ENCODE assay signal across 8 mouse cellular contexts in genomic region chr3:135438531-135438912, GRCm38 (mm10). TPM values are rescaled to one million over a fixed set of nuclear protein-coding genes. Genes with fewer than 3 reads are reported as not detected.
DNase-seq lines count a peak whose midpoint lies in the region; ATAC-seq and TF ChIP-seq lines count a peak whose summit lies in the region.

No protein-coding gene starts in this region.

- H3K27ac ChIP-seq in hindbrain, embryonic 15.5 days (replicated peaks): peak overlapping the region; percentile 100
- H3K27ac ChIP-seq in left cerebral cortex, adult 2 months: peak overlapping the region; percentile 99
- H3K27ac ChIP-seq in macrophage: peak overlapping the region; percentile 64

- H3K9me3 ChIP-seq in hindbrain, embryonic 15.5 days: no peaks in the 10 kb centered on the region

- intact Hi-C loops in left cerebral cortex, adult 2 months (cut with DNase I): loop anchor here (1.0 to 10.0 kb wide), 4 partner anchors 15 to 1204 kb away; partner anchors contain the start of genes Cisd2, Cxxc4 and Nfkb1

- H3K4me1 ChIP-seq in hindbrain, embryonic 15.5 days (replicated peaks): peaks cover 37% of the 10 kb centered on the region

- no peak for TF ChIP-seq CTCF in left cerebral cortex, adult 2 months (IDR thresholded peaks at IDR 0.05)

- under 1% methylated on average over 49 of the region's 50 CpGs for WGBS in hindbrain, embryonic 15.5 days
- WGBS in macrophage (ENCODE audit: missing documents): under 1% methylated on average over 43 of the region's 50 CpGs

- H3K4me3 ChIP-seq in hindbrain, embryonic 15.5 days: peak overlapping the region; percentile 84
- H3K4me3 ChIP-seq in left cerebral cortex, adult 2 months: peak overlapping the region; percentile 87
- H3K4me3 ChIP-seq in macrophage (ENCODE audit: inconsistent target): peak overlapping the region; percentile 18; the same call in 1 of the 2 replicates

- peak; percentile 82 for ATAC-seq in hindbrain, embryonic 15.5 days (ENCODE audit: low FRiP score, low read depth)

- peak overlapping the region; percentile 95 for H3K4me2 ChIP-seq in hindbrain, embryonic 15.5 days

- DNase-seq in T-cell, adult 2 months (ENCODE audit: low spot score): peak; percentile 94
- peak; percentile 94 for DNase-seq in cerebellum, postnatal 36 days
- peak; percentile 94 for DNase-seq in frontal cortex, postnatal 36 days (ENCODE audit: low spot score in 2 of 2)
- DNase-seq in left cerebral cortex, adult 2 months (ENCODE audit: extremely low spot score in 1 of 2, low spot score in 2 of 2): peak; percentile 92 to 94
- peak; percentile 90 for DNase-seq in retina, postnatal 7 days (ENCODE audit: low read depth, low spot score)
- DNase-seq in urinary bladder, adult 18-20 months (ENCODE audit: low spot score in 2 of 2): peak; percentile 87 to 96

- H3K79me2 ChIP-seq in macrophage (ENCODE audit: inconsistent target): peaks cover 51% of the 10 kb centered on the region

- no peaks in the 10 kb centered on the region for H3K36me3 ChIP-seq in hindbrain, embryonic 15.5 days
- H3K36me3 ChIP-seq in macrophage (ENCODE audit: inconsistent target): no peaks in the 10 kb centered on the region

- H3K27me3 ChIP-seq in hindbrain, embryonic 15.5 days: no peaks in the 10 kb centered on the region

- peak overlapping the region; percentile 91 for H3K9ac ChIP-seq in hindbrain, embryonic 15.5 days

RNA-seq across cellular contexts. Expression of gene Ube2d3, which starts 0.6 kb away (rescaled TPM):
- 344 and 347 TPM in 2 replicates for polyA plus RNA-seq in hindbrain, embryonic 15.5 days (2015; fragmentation: Nextera tagmentation; extraction: Ambion mirVana)
- 100 to 1,000 TPM; 225 to 229 TPM for total RNA-seq in left cerebral cortex, adult 2 months (2021)
- 100 to 1,000 TPM; 284 to 637 (median 437) TPM for total RNA-seq in macrophage (2018; cell fraction: chromatin; rRNA removed)
- 100 to 1,000 TPM; 384 to 573 (median 438) TPM for total RNA-seq in macrophage (2018; cell fraction: cytosol; rRNA removed)
- 100 to 1,000 TPM; 313 to 540 (median 402) TPM for total RNA-seq in macrophage (2018; cell fraction: nucleus; rRNA removed)
- 349 to 995 TPM (median 450 TPM) in 3 replicates for polyA plus RNA-seq in macrophage (2018)

RNA-seq across cellular contexts. Expression of gene Cisd2, which starts 14.8 kb away (rescaled TPM):
- 64.6 and 66.8 TPM in 2 replicates for polyA plus RNA-seq in hindbrain, embryonic 15.5 days (2015; fragmentation: Nextera tagmentation; extraction: Ambion mirVana)
- 10 to 100 TPM; 38.7 to 39.3 TPM for total RNA-seq in left cerebral cortex, adult 2 months (2021)
- total RNA-seq in macrophage (2018; cell fraction: chromatin; rRNA removed): 100 to 1,000 TPM in 6 of 26 experiments, 10 to 100 TPM in 20; 26.2 to 130 (median 74.0) TPM
- total RNA-seq in macrophage (2018; cell fraction: cytosol; rRNA removed): 10 to 100 TPM; 18.0 to 33.1 (median 24.8) TPM
- 100 to 1,000 TPM in 6 of 26 experiments, 10 to 100 TPM in 20; 43.1 to 132 (median 69.0) TPM for total RNA-seq in macrophage (2018; cell fraction: nucleus; rRNA removed)
- polyA plus RNA-seq in macrophage (2018): 28.4 to 33.3 TPM (median 31.0 TPM) in 3 replicates

RNA-seq across cellular contexts. Expression of gene Manba, which starts 46.9 kb away (rescaled TPM):
- 6.3 and 6.7 TPM in 2 replicates for polyA plus RNA-seq in hindbrain, embryonic 15.5 days (2015; fragmentation: Nextera tagmentation; extraction: Ambion mirVana)
- total RNA-seq in left cerebral cortex, adult 2 months (2021): 10 to 100 TPM in 1 of 2 experiments, 1 to 10 TPM in 1; 8.9 to 15.5 TPM
- total RNA-seq in macrophage (2018; cell fraction: chromatin; rRNA removed): 100 to 1,000 TPM in 7 of 26 experiments, 10 to 100 TPM in 19; 19.9 to 142 (median 79.2) TPM
- total RNA-seq in macrophage (2018; cell fraction: cytosol; rRNA removed): 10 to 100 TPM; 14.1 to 44.1 (median 24.6) TPM
- total RNA-seq in macrophage (2018; cell fraction: nucleus; rRNA removed): 100 to 1,000 TPM in 2 of 26 experiments, 10 to 100 TPM in 24; 24.5 to 104 (median 57.7) TPM
- polyA plus RNA-seq in macrophage (2018): 27.0 to 33.0 TPM (median 32.7 TPM) in 3 replicates

Comparison
In these comparisons a context has a peak if more than half of its experiments do, and no peak if none do; other contexts are left out.
1. Peak in every context shown above with its lines: DNase-seq, ATAC-seq, H3K4me3 ChIP-seq and H3K27ac ChIP-seq.
2. H3K4me3 ChIP-seq: peak in every context shown above with its lines; median percentile 87 in left cerebral cortex, adult 2 months; 84 in hindbrain, embryonic 15.5 days; 18 in macrophage.